Mouse (Mus musculus) bone marrow macrophage, adult 2 months (primary cell): ENCODE measurements around the gene Gadd45a.

Experiments used
- CTCF ChIP-seq: IDR thresholded peaks from 2 replicates; pipeline ENCODE4 v1.5.1; 2012; ENCODE audit warnings: low read depth, mild to moderate bottlenecking, low read length, moderate library complexity
- POLR2A ChIP-seq: IDR thresholded peaks from 2 replicates; pipeline ENCODE4 v1.6.1; 2012; ENCODE audit warnings: mild to moderate bottlenecking, low read depth, low read length, borderline replicate concordance

GRCm38 (mm10) chr6:67018365-67018764 is 18.9 kb downstream of the Gadd45a start:
- TF ChIP-seq CTCF: no peak
- TF ChIP-seq POLR2A: no peak
